Mouse (Mus musculus) spleen, postnatal 10 days (tissue): ENCODE measurements around the gene Mast3.

Source experiments
- DNase-seq, 2 experiments: peaks; one replicate each; pipeline ENCODE4 v3.0.0; 2021 to 2022; ENCODE audit warnings: low spot score in 2 of 2

Mast3 gene

GRCm38 (mm10) chr8:70776496-70777444, 28.1 kb downstream of the Mast3 start, which contains the start of gene Pik3r2:
Pik3r2 (minus strand) TSS chr8:70776713.
- peak; percentile 97 to 98 for DNase-seq

- DNase-seq: no peak
Measured at GRCm38 (mm10) chr8:70775851-70776495, 28.9 kb downstream of the Mast3 start.

GRCm38 (mm10) chr8:70775227-70775626, 29.6 kb downstream of the Mast3 start:
- DNase-seq: no peak

GRCm38 (mm10) chr8:70774740-70775139, 30.1 kb downstream of the Mast3 start:
- DNase-seq: no peak

- no peak for DNase-seq
Measured at GRCm38 (mm10) chr8:70773833-70774232, 31.0 kb downstream of the Mast3 start.

GRCm38 (mm10) chr8:70773410-70773809, 31.4 kb downstream of the Mast3 start:
- no peak for DNase-seq

- DNase-seq: no peak
Measured at GRCm38 (mm10) chr8:70772890-70773289, 32.0 kb downstream of the Mast3 start.

- no peak for DNase-seq
Measured at GRCm38 (mm10) chr8:70772075-70772474, 32.8 kb downstream of the Mast3 start.

GRCm38 (mm10) chr8:70771217-70771616, 33.6 kb downstream of the Mast3 start:
- no peak for DNase-seq

- DNase-seq: no peak
Measured at GRCm38 (mm10) chr8:70770748-70771147, 34.1 kb downstream of the Mast3 start.

GRCm38 (mm10) chr8:70769858-70770257, 35.0 kb downstream of the Mast3 start:
- no peak for DNase-seq

- DNase-seq: peak; percentile 98 to 99
Measured at GRCm38 (mm10) chr8:70769359-70769758, 35.5 kb downstream of the Mast3 start.

GRCm38 (mm10) chr8:70768956-70769355, 35.9 kb downstream of the Mast3 start:
- DNase-seq: no peak

GRCm38 (mm10) chr8:70768231-70768776, 36.5 kb downstream of the Mast3 start:
- DNase-seq: peak in 1 of 2 experiments; percentile 75

GRCm38 (mm10) chr8:70767503-70767902, 37.4 kb downstream of the Mast3 start:
- DNase-seq: no peak

- DNase-seq: peak in 1 of 2 experiments; percentile 82
Measured at GRCm38 (mm10) chr8:70766571-70767440, 38.0 kb downstream of the Mast3 start.

GRCm38 (mm10) chr8:70765838-70766570, 38.9 kb downstream of the Mast3 start:
- peak; percentile 59 to 85 for DNase-seq

- no peak for DNase-seq
Measured at GRCm38 (mm10) chr8:70765329-70765728, 39.5 kb downstream of the Mast3 start.

- DNase-seq: no peak
Measured at GRCm38 (mm10) chr8:70764676-70765075, 40.2 kb downstream of the Mast3 start.

- peak; percentile 42 to 64 for DNase-seq
Measured at GRCm38 (mm10) chr8:70764026-70764425, 40.8 kb downstream of the Mast3 start.

GRCm38 (mm10) chr8:70763354-70763753, 41.5 kb downstream of the Mast3 start:
- DNase-seq: peak; percentile 83 to 88
